Mouse (Mus musculus): ENCODE measurements at regions not wholly inside any gene's neighbourhood (a gene's known extent, or its start where the extent isn't known, plus 50 kb on each side); places are given as distances from the start of the nearest gene placed in this dataset.

GRCm38 (mm10) chr12:25553656-25554055 lies 456.7 kb upstream of the Id2 start:
- TF ChIP-seq CTCF (IDR thresholded peaks at IDR 0.05; ENCODE audit: low read depth): no peak
- TF ChIP-seq EP300 (optimal IDR thresholded peaks at IDR 0.05): no peak

Data from stomach, postnatal 0 days (tissue).